Mouse (Mus musculus): ENCODE data around the gene Mipol1. TPM values are rescaled to one million over a fixed set of nuclear protein-coding genes. Genes with fewer than 3 reads are reported as not detected.

Mipol1 gene
- polyA plus RNA-seq, 1 experiment from 2014 or later = 6.1 TPM

GRCm38 (mm10) chr12:57511127-57511526, 280.9 kb downstream of the Mipol1 start:
- H3K4me1 ChIP-seq = no peaks in the 10 kb centered on the region
- no peaks in the 10 kb centered on the region for H3K9me3 ChIP-seq (replicated peaks)
- H3K36me3 ChIP-seq (ENCODE audit: poor library complexity, severe bottlenecking) = no peaks in the 10 kb centered on the region
- no peak overlapping the region for H3K9ac ChIP-seq
- no peak overlapping the region for H3K4me3 ChIP-seq
- 90% methylated on average over 4 of the region's 4 CpGs for WGBS
- no peak overlapping the region for H3K27ac ChIP-seq
- no peak for ATAC-seq
- no peaks in the 10 kb centered on the region for H3K27me3 ChIP-seq
- H3K4me2 ChIP-seq = no peak overlapping the region

- Histone ChIP-seq H3K36me3 (ENCODE audit: poor library complexity, severe bottlenecking) (no peaks in the 10 kb centered on the region), H3K9ac (no peak overlapping the region), H3K27me3 (no peaks in the 10 kb centered on the region), H3K4me3 (no peak overlapping the region), H3K4me1 (no peaks in the 10 kb centered on the region), H3K9me3 (replicated peaks) (no peaks in the 10 kb centered on the region), H3K27ac (no peak overlapping the region), H3K4me2 (no peak overlapping the region)
- WGBS = 88% methylated on average over 5 of the region's 5 CpGs
- ATAC-seq = no peak
Measured at GRCm38 (mm10) chr12:57511560-57511959, 281.3 kb downstream of the Mipol1 start.

- ATAC-seq = no peak
- H3K4me2 ChIP-seq = no peak overlapping the region
- no peaks in the 10 kb centered on the region for H3K36me3 ChIP-seq (ENCODE audit: poor library complexity, severe bottlenecking)
- no peak overlapping the region for H3K27ac ChIP-seq
- H3K4me1 ChIP-seq = no peaks in the 10 kb centered on the region
- H3K9ac ChIP-seq = no peak overlapping the region
- no peak overlapping the region for H3K4me3 ChIP-seq
- 38% methylated on average over 1 of the region's 1 CpGs for WGBS
- H3K27me3 ChIP-seq = no peaks in the 10 kb centered on the region
- no peaks in the 10 kb centered on the region for H3K9me3 ChIP-seq (replicated peaks)
Measured at GRCm38 (mm10) chr12:57514552-57514951, 284.3 kb downstream of the Mipol1 start.

GRCm38 (mm10) chr12:57515702-57516377, 285.6 kb downstream of the Mipol1 start:
- Histone ChIP-seq H3K36me3 (ENCODE audit: poor library complexity, severe bottlenecking) (no peaks in the 10 kb centered on the region), H3K27ac (no peak overlapping the region), H3K4me3 (no peak overlapping the region), H3K4me1 (no peaks in the 10 kb centered on the region), H3K4me2 (no peak overlapping the region), H3K27me3 (no peaks in the 10 kb centered on the region), H3K9ac (no peak overlapping the region), H3K9me3 (replicated peaks) (no peaks in the 10 kb centered on the region)
- WGBS = 41% methylated on average over 12 of the region's 12 CpGs
- ATAC-seq = no peak

- Histone ChIP-seq H3K4me3 (no peak overlapping the region), H3K9me3 (replicated peaks) (no peaks in the 10 kb centered on the region), H3K4me2 (no peak overlapping the region), H3K36me3 (ENCODE audit: poor library complexity, severe bottlenecking) (no peaks in the 10 kb centered on the region), H3K9ac (no peak overlapping the region), H3K27ac (no peak overlapping the region), H3K4me1 (peaks cover 4% of the 10 kb centered on the region; the same call in 1 of the 2 replicates), H3K27me3 (peaks cover 30% of the 10 kb centered on the region)
- WGBS = 80% methylated on average over 4 of the region's 4 CpGs
- no peak for ATAC-seq
Measured at GRCm38 (mm10) chr12:57528335-57528734, 298.1 kb downstream of the Mipol1 start.

GRCm38 (mm10) chr12:57530474-57530873, 300.2 kb downstream of the Mipol1 start:
- Histone ChIP-seq H3K4me2 (peak overlapping the region; percentile 16; the same call in 1 of the 2 replicates), H3K9ac (no peak overlapping the region), H3K27ac (no peak overlapping the region), H3K27me3 (peaks cover 51% of the 10 kb centered on the region), H3K36me3 (ENCODE audit: poor library complexity, severe bottlenecking) (no peaks in the 10 kb centered on the region), H3K4me1 (peaks cover 13% of the 10 kb centered on the region), H3K4me3 (no peak overlapping the region), H3K9me3 (replicated peaks) (no peaks in the 10 kb centered on the region)
- ATAC-seq = peak; percentile 71; the same call in 1 of the 2 replicates
- 3% methylated on average over 9 of the region's 9 CpGs for WGBS

- peak; percentile 5; the same call in 1 of the 2 replicates for ATAC-seq
- peak overlapping the region; percentile 51 for H3K4me2 ChIP-seq
- H3K9ac ChIP-seq = no peak overlapping the region
Measured at GRCm38 (mm10) chr12:57534517-57534878, 304.3 kb downstream of the Mipol1 start.

GRCm38 (mm10) chr12:57534879-57535611, 304.8 kb downstream of the Mipol1 start:
- peak; percentile 62 for ATAC-seq
- no peaks in the 10 kb centered on the region for H3K9me3 ChIP-seq (replicated peaks)
- no peak overlapping the region for H3K27ac ChIP-seq
- under 1% methylated on average over 37 of the region's 39 CpGs for WGBS
- H3K4me3 ChIP-seq = peak overlapping the region; percentile 12; the same call in 1 of the 2 replicates
- H3K4me1 ChIP-seq = peaks cover 24% of the 10 kb centered on the region
- H3K27me3 ChIP-seq = peaks cover 89% of the 10 kb centered on the region
- H3K9ac ChIP-seq = no peak overlapping the region
- no peaks in the 10 kb centered on the region for H3K36me3 ChIP-seq (ENCODE audit: poor library complexity, severe bottlenecking)
- peak overlapping the region; percentile 51 for H3K4me2 ChIP-seq

More at GRCm38 (mm10) chr12:57534517-57534878, 304.3 kb downstream of the Mipol1 start:
- no peak overlapping the region for H3K27ac ChIP-seq
- H3K9me3 ChIP-seq (replicated peaks) = no peaks in the 10 kb centered on the region
- peaks cover 84% of the 10 kb centered on the region for H3K27me3 ChIP-seq
- H3K4me1 ChIP-seq = peaks cover 24% of the 10 kb centered on the region
- no peaks in the 10 kb centered on the region for H3K36me3 ChIP-seq (ENCODE audit: poor library complexity, severe bottlenecking)
- no peak overlapping the region for H3K4me3 ChIP-seq
- 0% methylated on average over 5 of the region's 6 CpGs for WGBS

- Histone ChIP-seq H3K27ac (no peak overlapping the region), H3K4me2 (no peak overlapping the region)
- 2% methylated on average over 25 of the region's 25 CpGs for WGBS
Measured at GRCm38 (mm10) chr12:57536056-57536908, 306.1 kb downstream of the Mipol1 start.

GRCm38 (mm10) chr12:57536909-57537670, 306.9 kb downstream of the Mipol1 start:
- Histone ChIP-seq H3K9me3 (replicated peaks) (no peaks in the 10 kb centered on the region), H3K4me3 (no peak overlapping the region), H3K4me2 (no peak overlapping the region), H3K27me3 (peaks cover 91% of the 10 kb centered on the region), H3K27ac (no peak overlapping the region), H3K9ac (no peak overlapping the region), H3K4me1 (peaks cover 21% of the 10 kb centered on the region), H3K36me3 (ENCODE audit: poor library complexity, severe bottlenecking) (no peaks in the 10 kb centered on the region)
- ATAC-seq = no peak
- 3% methylated on average over 11 of the region's 11 CpGs for WGBS

More at GRCm38 (mm10) chr12:57536056-57536908, 306.1 kb downstream of the Mipol1 start:
- no peak overlapping the region for H3K4me3 ChIP-seq
- no peaks in the 10 kb centered on the region for H3K36me3 ChIP-seq (ENCODE audit: poor library complexity, severe bottlenecking)
- no peak for ATAC-seq
- H3K4me1 ChIP-seq = peaks cover 21% of the 10 kb centered on the region
- no peaks in the 10 kb centered on the region for H3K9me3 ChIP-seq (replicated peaks)
- no peak overlapping the region for H3K9ac ChIP-seq
- peaks cover 91% of the 10 kb centered on the region for H3K27me3 ChIP-seq

- Histone ChIP-seq H3K4me1 (peaks cover 27% of the 10 kb centered on the region), H3K9ac (0 out of 2 replicates have a peak overlapping the region, but pooled peaks have one; percentile 5), H3K4me2 (peak overlapping the region; percentile 54), H3K36me3 (ENCODE audit: poor library complexity, severe bottlenecking) (no peaks in the 10 kb centered on the region), H3K9me3 (replicated peaks) (no peaks in the 10 kb centered on the region), H3K27me3 (peaks cover 91% of the 10 kb centered on the region), H3K4me3 (peak overlapping the region; percentile 30), H3K27ac (no peak overlapping the region)
- ATAC-seq = no peak
- WGBS = under 1% methylated on average over 21 of the region's 21 CpGs
Measured at GRCm38 (mm10) chr12:57537791-57538587, 307.8 kb downstream of the Mipol1 start.
